Mouse (Mus musculus) spleen, adult 2 months (tissue): ENCODE data around the gene Dusp7.

Experiments
- CTCF ChIP-seq: fragments of 200-500 bp; IDR thresholded peaks from 2 replicates; pipeline ENCODE4 v1.5.1; 2011; ENCODE audit warnings: mild to moderate bottlenecking, inconsistent platforms; ENCODE audit not compliant: insufficient read depth, insufficient read length, insufficient replicate concordance; ENCODE audit errors: extremely low read depth
- POLR2A ChIP-seq: fragments of 200-500 bp; IDR thresholded peaks from 2 replicates; pipeline ENCODE4 v1.6.1; 2011; ENCODE audit warnings: low read depth, low read length, inconsistent platforms

DNA sequence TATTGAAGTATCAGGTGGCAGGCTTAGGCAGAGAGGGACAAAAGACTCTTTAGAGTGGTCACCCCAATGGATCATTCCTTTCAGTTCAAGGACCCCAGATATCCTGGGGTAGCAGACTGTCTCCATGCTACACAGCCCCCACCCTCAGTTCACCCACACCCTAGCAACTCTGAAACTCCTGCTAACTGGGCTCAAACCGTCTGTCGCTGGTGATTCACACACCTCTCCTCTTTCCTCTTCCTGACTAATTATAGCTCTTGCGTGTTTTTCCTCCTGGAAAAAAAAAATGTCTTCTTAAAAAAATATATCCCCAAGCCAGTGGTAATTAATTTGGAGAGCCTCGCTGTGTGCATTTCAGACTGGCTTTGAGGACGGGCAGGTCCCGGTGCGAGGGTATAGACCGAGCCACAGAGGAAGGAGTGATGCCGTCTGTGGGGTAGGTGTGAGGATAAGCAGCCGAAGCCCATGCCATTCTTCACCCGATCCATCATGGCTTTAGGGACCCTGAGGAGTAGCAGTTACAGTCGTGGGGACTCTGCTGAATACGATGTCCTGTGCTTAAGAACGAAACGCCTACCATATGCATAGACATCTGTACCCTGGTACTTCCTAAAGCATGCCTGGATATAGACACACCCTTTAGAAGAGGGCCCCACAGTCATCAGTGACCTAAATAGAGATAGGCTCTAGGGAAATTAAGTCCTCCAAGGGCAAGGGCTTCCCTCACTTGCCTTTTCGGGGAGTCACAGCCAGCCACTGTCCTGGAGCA is 34.4 kb downstream of the Dusp7 start:
- TF ChIP-seq CTCF (no peak), POLR2A (no peak)
